Mouse (Mus musculus) thymus, postnatal 36 days (tissue): Measurements from ENCODE around the gene Zdhhc12.
"Not testable (repeated sequence)": the region's sequence is repeated elsewhere in the genome, so short reads cannot be mapped to it uniquely, and the experiment has no call there.

Experiments used
- DNase-seq, 2 experiments: peaks; one replicate each; pipeline ENCODE4 v3.0.0; 2022; ENCODE audit warnings: mixed read lengths in 2 of 2

Zdhhc12 gene

GRCm38 (mm10) chr2:30093471-30094207 is at the start of gene Zdhhc12:
Gene Zdhhc12, minus strand, starts transcription at chr2:30093648.
- DNase-seq = peak; percentile 97 to 100

DNA sequence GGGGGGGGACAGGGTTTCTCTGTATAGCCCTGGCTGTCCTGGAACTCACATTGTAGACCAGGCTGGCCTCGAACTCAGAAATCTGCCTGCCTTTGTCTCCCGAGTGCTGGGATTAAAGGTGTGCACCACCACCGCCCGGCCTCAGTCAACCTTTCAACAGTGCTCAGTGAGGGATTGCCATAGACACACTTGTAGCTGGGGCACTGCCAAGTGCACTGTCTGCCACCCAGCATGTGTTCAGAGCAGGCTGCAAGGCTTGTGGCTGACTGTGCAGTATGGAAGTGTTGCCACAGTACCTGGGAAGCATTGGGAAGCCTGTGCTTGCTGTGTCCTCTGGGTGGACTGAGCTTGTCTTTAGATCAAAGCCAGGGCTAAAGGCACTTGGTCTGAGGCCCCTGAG is 46.6 kb upstream of the Zdhhc12 start:
- not testable (repeated sequence) for DNase-seq

- DNase-seq = no peak
Measured at GRCm38 (mm10) chr2:30136458-30136857, 43.0 kb upstream of the Zdhhc12 start.

GRCm38 (mm10) chr2:30134928-30135620 is 41.6 kb upstream of the Zdhhc12 start:
- no peak for DNase-seq

DNA sequence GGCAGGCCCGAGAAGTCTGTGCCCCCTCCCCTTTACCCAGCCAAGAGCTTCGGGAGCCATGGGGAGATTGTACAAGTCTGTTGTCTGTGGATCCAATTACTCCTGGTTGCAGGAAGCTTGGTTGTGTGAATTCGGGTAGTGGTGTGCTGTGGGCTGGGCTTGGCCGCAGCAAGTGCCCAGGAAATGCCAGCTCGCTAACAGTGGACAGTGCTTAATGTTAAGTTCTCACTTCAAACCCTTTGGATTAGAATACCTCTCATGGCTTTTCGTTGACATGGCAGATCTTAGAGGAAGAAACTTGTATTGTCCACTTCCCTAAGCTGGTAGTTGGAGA is 40.9 kb upstream of the Zdhhc12 start:
- DNase-seq = no peak

- peak; percentile 99 for DNase-seq
Measured at GRCm38 (mm10) chr2:30133613-30134377, 40.3 kb upstream of the Zdhhc12 start, which contains the start of gene Tbc1d13. Gene Tbc1d13, plus strand, starts transcription at chr2:30133746.

DNA sequence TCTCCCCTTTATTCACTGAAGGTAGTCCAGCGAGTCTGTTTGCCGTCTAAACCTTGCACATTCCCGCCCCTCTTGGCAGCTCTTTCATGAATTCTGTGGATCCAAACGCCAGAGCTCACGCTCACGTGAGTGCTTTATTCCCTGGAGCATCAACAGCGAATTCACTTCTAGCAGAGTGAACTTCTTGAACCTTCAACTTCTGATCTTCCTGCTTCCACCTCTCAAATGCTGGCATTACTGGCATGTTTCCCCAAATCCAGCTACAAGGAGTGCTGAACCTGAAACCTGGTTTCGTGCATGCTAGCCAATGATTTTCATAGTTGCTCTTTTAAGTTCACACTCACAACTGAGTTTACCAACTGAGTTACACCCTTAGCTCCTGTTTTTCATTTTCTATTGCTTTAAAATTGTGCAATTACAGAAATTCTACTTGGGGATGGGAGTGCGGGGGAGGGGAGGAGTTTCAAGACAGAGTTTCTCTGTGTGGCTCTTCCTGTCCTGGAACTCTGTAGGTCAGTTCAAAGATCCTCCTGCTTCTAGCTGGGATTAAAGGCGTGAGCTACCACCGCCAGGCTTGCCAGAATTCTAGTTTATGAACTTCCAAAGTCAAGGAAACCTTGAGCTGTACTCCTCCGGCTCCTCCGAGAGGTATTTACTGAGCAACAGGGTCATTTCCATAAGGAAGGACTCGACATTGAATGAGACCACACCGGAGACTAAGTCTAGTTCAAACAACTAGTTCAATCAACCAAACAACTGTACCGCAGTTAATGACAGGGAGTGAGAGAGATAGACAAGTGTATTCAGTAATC is 39.6 kb upstream of the Zdhhc12 start:
- DNase-seq = no peak

- not testable (repeated sequence) for DNase-seq
Measured at GRCm38 (mm10) chr2:30131240-30131639, 37.8 kb upstream of the Zdhhc12 start.

DNA sequence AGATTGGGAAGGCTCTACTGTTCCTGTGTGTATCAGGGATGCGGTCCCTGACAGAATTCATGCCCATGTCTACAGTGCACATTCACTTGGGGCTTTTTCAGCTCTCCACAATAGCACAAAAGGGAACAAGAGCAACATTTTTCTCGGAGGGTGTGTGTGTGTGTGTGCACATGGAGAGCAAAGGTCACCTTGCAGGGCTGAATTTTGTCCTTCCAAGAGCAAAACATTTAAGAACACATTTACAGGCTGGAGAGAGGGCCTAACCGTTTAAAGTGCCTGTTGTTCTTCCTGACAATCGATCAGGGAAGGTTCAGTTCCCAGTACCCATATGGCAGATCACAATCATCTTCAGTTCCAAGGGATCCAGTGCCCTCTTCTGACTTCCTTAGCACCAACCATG is 36.7 kb upstream of the Zdhhc12 start:
- DNase-seq = no peak

- no peak for DNase-seq
Measured at GRCm38 (mm10) chr2:30128789-30129188, 35.3 kb upstream of the Zdhhc12 start.

GRCm38 (mm10) chr2:30124472-30125274 is 31.2 kb upstream of the Zdhhc12 start, which contains the start of gene Zer1:
Gene Zer1, minus strand, starts transcription at chr2:30124585.
- peak; percentile 92 to 93 for DNase-seq

GRCm38 (mm10) chr2:30123729-30124471 is 30.5 kb upstream of the Zdhhc12 start:
- no peak for DNase-seq

- no peak for DNase-seq
Measured at GRCm38 (mm10) chr2:30122766-30123165, 29.3 kb upstream of the Zdhhc12 start.

DNA sequence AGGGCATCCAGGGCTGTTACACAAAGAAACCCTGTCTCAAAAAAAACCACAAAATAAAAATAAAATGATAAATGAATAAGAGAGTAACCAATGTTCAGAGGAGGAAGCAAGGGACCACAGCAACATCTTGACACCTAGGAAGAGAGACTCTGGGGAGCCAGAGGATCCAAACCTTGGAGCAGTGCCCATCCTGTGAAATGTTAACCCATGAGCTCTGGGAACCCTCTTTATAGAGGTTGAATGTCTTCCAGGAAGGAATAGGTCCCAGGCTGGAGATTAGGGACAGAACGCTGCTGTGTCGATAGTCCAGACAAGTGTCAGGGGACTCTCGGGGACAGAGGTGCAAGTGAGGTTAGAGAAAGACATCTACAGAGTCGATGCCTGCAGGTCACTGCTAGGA is 26.8 kb upstream of the Zdhhc12 start:
- no peak for DNase-seq

GRCm38 (mm10) chr2:30119641-30120051 is 26.2 kb upstream of the Zdhhc12 start:
- peak; percentile 65 to 78 for DNase-seq

- no peak for DNase-seq
Measured at GRCm38 (mm10) chr2:30112564-30112963, 19.1 kb upstream of the Zdhhc12 start.

- DNase-seq = no peak
Measured at GRCm38 (mm10) chr2:30111500-30111899, 18.1 kb upstream of the Zdhhc12 start.

DNA sequence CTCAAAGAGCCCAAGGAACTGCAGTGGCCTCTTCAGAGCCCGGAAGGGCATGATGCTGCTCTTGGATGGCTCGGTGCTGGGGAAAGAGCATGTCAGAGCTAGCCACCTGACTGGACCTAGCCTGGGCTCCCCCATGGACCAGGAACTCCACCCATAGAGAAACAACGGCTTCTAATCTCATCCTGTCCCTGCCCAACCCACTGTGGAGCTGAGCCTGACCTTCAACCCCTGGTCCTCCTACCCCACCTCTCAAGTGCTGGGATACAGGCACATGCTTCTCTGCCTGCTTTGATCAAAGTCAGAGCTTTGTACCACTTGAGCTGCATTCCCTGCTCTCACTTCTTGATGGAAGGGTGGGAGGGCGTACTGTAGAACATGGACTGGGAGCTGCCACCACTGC is 14.8 kb upstream of the Zdhhc12 start:
- no peak for DNase-seq

- DNase-seq = no peak
Measured at GRCm38 (mm10) chr2:30107646-30108045, 14.2 kb upstream of the Zdhhc12 start.

DNA sequence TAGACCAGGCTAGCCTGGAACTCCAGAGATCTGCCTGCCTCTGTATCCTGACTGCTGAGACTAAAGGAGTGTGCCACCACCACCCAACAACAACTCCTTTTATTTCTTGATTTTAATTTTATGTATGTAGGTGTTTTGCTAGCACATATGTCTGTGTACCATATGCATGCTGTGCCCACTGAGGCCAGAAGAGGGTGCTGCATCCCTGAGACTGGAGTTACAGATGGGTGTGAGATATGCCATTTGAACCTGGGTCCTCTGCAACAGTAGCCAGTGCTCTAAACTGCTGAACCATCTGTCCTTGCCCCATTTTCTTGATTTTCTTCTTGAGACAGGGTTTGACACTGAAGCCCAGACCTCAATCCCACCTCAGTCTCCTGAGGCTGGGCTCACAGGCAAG is 12.9 kb upstream of the Zdhhc12 start:
- peak; percentile 68 to 72 for DNase-seq

DNA sequence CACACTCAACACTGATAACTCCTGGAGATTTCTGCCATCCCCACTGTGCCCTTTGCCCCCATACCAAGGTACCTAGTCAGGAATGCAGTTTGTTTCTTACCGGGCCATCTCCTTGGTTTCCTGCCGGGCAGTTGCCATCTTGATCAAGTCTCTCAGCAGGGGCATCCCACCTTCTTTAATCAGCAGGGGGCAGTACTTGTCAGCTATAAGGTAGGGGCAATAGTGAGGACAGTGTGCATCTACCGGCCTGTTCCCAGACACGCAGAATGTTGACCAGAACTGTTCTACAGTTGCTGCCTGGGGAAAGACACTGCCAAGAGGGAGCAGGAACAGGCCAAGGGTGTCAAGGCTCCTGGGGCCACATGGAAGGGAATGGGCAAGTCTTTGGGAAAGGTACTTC is 6.8 kb upstream of the Zdhhc12 start:
- no peak for DNase-seq
